Mouse (Mus musculus) hindbrain, embryonic 13.5 days (tissue): ENCODE data around the gene Hdac9. TPM values are rescaled to one million over a fixed set of nuclear protein-coding genes. Genes with fewer than 3 reads are reported as not detected.
A peak's percentile ranks its signal among the peaks of the same experiment; 100 is the strongest.

Experiments used
- ATAC-seq: fragments of 200-750 bp; cut with Nextera tagmentation; 2 replicates; pipeline ENCODE4 v1.8.0; 2017; ENCODE audit warnings: moderate TSS enrichment; ENCODE audit not compliant: low FRiP score
- H3K27ac ChIP-seq: fragments of 300-500 bp; sonication (generic); 2 replicates; pipeline ENCODE4 v1.5.1; 2015; ENCODE audit warnings: inconsistent platforms, mild to moderate bottlenecking, moderate library complexity
- H3K27me3 ChIP-seq: fragments of 300-500 bp; sonication (generic); 2 replicates; pipeline ENCODE4 v1.6.1; 2015; ENCODE audit warnings: mild to moderate bottlenecking, inconsistent platforms
- H3K36me3 ChIP-seq: fragments of 300-500 bp; sonication (generic); 2 replicates; pipeline ENCODE4 v1.6.1; 2015; ENCODE audit warnings: mild to moderate bottlenecking, inconsistent platforms
- H3K4me1 ChIP-seq: fragments of 300-500 bp; sonication (generic); replicated peaks from 2 replicates; pipeline ENCODE4 v1.6.1; 2015; ENCODE audit warnings: inconsistent platforms
- H3K4me2 ChIP-seq: fragments of 300-500 bp; sonication (generic); 2 replicates; pipeline ENCODE4 v1.6.1; 2015; ENCODE audit warnings: inconsistent platforms, mild to moderate bottlenecking, moderate library complexity
- H3K4me3 ChIP-seq: fragments of 300-500 bp; sonication (generic); 2 replicates; pipeline ENCODE4 v1.5.1; 2015; ENCODE audit warnings: mild to moderate bottlenecking, inconsistent platforms
- H3K9ac ChIP-seq: fragments of 300-500 bp; sonication (generic); 2 replicates; pipeline ENCODE4 v1.6.1; 2015; ENCODE audit warnings: mild to moderate bottlenecking, inconsistent platforms
- H3K9me3 ChIP-seq: fragments of 300-500 bp; sonication (generic); 2 replicates; pipeline ENCODE4 v1.6.1; 2016; ENCODE audit warnings: inconsistent platforms
- WGBS: fragments of 180-500 bp; shearing (Covaris S2); methylation state at CpG from one replicate; pipeline ENCODE4 v1.1.7; 2015; 5-methylcytosine and 5-hydroxymethylcytosine counted together
- polyA plus RNA-seq: library from polyadenylated mRNA; unstranded; fragments of >200 nt; fragmentation: Nextera tagmentation; extraction: Ambion mirVana; gene quantifications from 2 replicates; pipeline ENCODE4 v1.2.1, GENCODE M21; 2015

The Hdac9 gene
- polyA plus RNA-seq, 1 experiment from 2014 or later = 9.8 TPM

- Histone ChIP-seq H3K27ac (no peak overlapping the region), H3K36me3 (no peaks in the 10 kb centered on the region), H3K4me3 (no peak overlapping the region), H3K9me3 (no peaks in the 10 kb centered on the region), H3K27me3 (peaks cover 56% of the 10 kb centered on the region), H3K9ac (no peak overlapping the region), H3K4me2 (no peak overlapping the region), H3K4me1 (peaks cover 8% of the 10 kb centered on the region)
- no peak for ATAC-seq
- WGBS = 17% methylated on average over 5 of the region's 5 CpGs
These were observed 79.6 kb downstream of the Hdac9 start for GRCm38 (mm10) chr12:34837318-34837717.

DNA sequence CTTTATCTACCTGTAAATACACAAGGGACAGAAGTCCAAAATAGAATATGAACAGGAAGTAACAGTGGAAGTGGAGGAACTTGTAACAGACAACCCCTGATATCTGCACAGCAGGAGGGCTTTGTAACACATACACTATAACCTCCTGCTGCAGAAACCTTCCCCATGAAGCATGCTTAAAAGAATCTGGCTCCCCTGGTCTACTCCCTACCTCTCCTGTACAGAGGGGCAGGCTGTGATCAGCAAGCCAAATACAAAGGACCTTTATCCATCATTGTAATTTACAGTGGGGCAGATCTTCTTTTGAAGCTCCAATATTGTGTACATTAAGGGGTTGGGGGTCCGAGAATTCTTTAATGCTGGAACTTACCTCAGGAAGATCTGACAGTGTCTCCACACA lies 80.0 kb downstream of the Hdac9 start:
- 38% methylated on average over 1 of the region's 1 CpGs for WGBS
- peaks cover 56% of the 10 kb centered on the region for H3K27me3 ChIP-seq
- H3K9me3 ChIP-seq = no peaks in the 10 kb centered on the region
- ATAC-seq = no peak
- H3K4me2 ChIP-seq = no peak overlapping the region
- no peak overlapping the region for H3K9ac ChIP-seq
- no peak overlapping the region for H3K27ac ChIP-seq
- no peak overlapping the region for H3K4me3 ChIP-seq
- no peaks in the 10 kb centered on the region for H3K36me3 ChIP-seq
- H3K4me1 ChIP-seq = peaks cover 8% of the 10 kb centered on the region

DNA sequence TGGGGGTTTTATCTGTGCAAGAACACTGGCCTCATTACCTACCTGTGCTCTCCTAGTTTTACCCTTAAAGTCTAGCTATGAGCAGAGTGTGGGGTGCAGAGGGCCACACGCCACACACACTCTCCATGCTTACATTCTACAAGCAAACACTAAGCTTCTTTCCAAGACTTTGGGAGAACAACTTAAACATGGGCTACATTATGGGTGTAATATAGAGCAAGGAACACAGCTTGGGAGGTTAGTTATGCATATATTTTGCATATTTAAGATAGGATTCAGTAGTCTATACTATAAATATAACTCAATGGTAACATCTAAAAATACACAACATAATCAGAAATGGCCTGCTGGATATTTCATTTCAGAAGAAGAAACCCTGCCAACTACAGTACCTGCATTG lies 80.8 kb downstream of the Hdac9 start:
- H3K9me3 ChIP-seq = no peaks in the 10 kb centered on the region
- no peak overlapping the region for H3K4me3 ChIP-seq
- peaks cover 6% of the 10 kb centered on the region for H3K4me1 ChIP-seq
- no peak overlapping the region for H3K9ac ChIP-seq
- no peaks in the 10 kb centered on the region for H3K36me3 ChIP-seq
- H3K4me2 ChIP-seq = no peak overlapping the region
- H3K27me3 ChIP-seq = peaks cover 59% of the 10 kb centered on the region
- 91% methylated on average over 1 of the region's 1 CpGs for WGBS
- no peak overlapping the region for H3K27ac ChIP-seq
- ATAC-seq = no peak

DNA sequence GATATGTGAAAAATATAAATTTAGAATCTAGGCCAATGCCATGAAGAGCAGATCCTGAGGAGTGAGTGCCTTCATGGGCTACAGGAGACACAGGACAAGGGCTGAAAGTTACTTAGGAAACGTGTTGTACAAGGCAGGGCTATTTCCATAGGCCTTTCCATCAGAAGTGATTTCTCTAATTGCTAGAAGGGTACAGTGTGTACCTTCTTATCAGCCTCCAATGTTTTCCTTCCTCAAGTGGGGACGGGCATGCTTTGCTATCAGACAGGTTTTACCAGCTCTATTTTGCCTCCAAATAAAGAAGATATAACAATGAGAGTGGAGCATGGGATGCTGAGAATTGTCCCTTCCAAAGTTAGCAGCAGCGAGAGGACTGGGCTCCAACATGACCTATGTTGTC lies 81.4 kb downstream of the Hdac9 start:
- no peak overlapping the region for H3K4me3 ChIP-seq
- H3K4me1 ChIP-seq = peaks cover 5% of the 10 kb centered on the region
- H3K27ac ChIP-seq = no peak overlapping the region
- H3K4me2 ChIP-seq = no peak overlapping the region
- H3K27me3 ChIP-seq = peaks cover 59% of the 10 kb centered on the region
- ATAC-seq = no peak
- 88% methylated on average over 3 of the region's 3 CpGs for WGBS
- no peaks in the 10 kb centered on the region for H3K36me3 ChIP-seq
- H3K9me3 ChIP-seq = no peaks in the 10 kb centered on the region
- no peak overlapping the region for H3K9ac ChIP-seq

DNA sequence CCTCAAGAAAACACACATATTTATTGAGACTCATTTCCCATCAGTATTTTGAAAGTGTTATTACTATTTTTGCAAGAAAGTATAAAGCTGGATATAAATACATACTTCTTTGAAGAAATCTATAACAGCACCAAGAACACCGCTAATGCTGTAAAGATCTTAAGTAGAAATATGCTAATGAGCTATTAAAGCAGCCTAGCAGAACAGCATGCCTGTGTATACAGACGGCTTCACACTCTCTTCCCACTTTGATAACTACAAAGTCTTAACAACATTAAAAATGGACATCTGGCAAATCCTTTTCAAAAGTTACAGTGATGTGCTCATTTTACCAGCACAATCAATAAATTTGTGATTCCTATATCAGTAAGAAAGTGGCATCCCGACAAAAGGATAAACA lies 88.2 kb downstream of the Hdac9 start:
- no peak overlapping the region for H3K9ac ChIP-seq
- no peaks in the 10 kb centered on the region for H3K36me3 ChIP-seq
- H3K9me3 ChIP-seq = no peaks in the 10 kb centered on the region
- no peaks in the 10 kb centered on the region for H3K4me1 ChIP-seq
- no peak overlapping the region for H3K4me3 ChIP-seq
- H3K4me2 ChIP-seq = no peak overlapping the region
- ATAC-seq = no peak
- H3K27ac ChIP-seq = no peak overlapping the region
- WGBS = 63% methylated on average over 3 of the region's 3 CpGs
- H3K27me3 ChIP-seq = peaks cover 13% of the 10 kb centered on the region

DNA sequence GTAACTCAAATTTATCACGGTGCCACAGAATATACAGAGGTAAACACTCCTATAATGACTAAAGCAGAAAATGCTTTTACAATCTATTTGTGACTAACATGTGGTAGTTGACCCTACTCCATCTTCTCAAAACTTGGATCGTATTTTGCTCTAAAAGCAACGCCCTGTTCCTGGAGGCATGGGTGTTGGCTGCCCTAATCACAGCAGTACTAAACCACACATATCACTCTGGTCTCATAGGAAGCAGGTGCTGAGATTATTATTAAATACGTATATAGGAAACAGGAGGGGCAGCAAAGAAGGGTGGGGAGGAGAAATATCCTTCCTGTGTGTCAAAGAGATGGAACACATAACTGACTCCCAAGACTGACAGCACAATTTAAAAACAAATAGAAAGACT lies 90.0 kb downstream of the Hdac9 start:
- H3K9ac ChIP-seq = no peak overlapping the region
- no peak for ATAC-seq
- no peaks in the 10 kb centered on the region for H3K9me3 ChIP-seq
- H3K36me3 ChIP-seq = no peaks in the 10 kb centered on the region
- H3K4me1 ChIP-seq = no peaks in the 10 kb centered on the region
- 93% methylated on average over 4 of the region's 4 CpGs for WGBS
- H3K27me3 ChIP-seq = peaks cover 3% of the 10 kb centered on the region
- no peak overlapping the region for H3K4me3 ChIP-seq
- H3K27ac ChIP-seq = no peak overlapping the region
- no peak overlapping the region for H3K4me2 ChIP-seq

DNA sequence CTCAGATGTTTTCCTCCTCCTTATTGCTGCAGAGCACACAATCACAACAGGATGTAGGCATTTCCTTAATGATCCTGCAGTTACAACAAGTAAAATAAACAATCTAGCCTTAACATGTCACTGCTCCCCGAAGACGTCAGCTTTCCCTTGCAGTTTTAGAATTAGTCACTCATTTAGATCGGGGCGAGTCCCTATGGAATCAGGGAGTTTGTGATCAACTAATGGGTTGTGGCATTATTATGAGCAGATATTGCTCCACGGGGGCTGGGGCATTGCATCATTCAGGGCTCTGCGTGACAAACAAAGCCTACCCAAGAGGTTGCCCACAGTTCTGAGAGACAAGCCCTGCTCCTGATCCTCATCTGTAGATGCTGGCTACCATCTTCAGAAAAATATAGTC lies 96.7 kb downstream of the Hdac9 start:
- Histone ChIP-seq H3K36me3 (no peaks in the 10 kb centered on the region), H3K4me3 (no peak overlapping the region), H3K9me3 (no peaks in the 10 kb centered on the region), H3K27ac (0 out of 2 replicates have a peak overlapping the region, but pooled peaks have one; percentile 6), H3K4me1 (peaks cover 4% of the 10 kb centered on the region; the same call in 1 of the 2 replicates), H3K9ac (no peak overlapping the region), H3K27me3 (no peaks in the 10 kb centered on the region), H3K4me2 (no peak overlapping the region)
- 64% methylated on average over 6 of the region's 6 CpGs for WGBS
- no peak for ATAC-seq

GRCm38 (mm10) chr12:34811673-34812613 lies 105.0 kb downstream of the Hdac9 start:
- Histone ChIP-seq H3K27me3 (no peaks in the 10 kb centered on the region), H3K36me3 (no peaks in the 10 kb centered on the region), H3K4me2 (no peak overlapping the region), H3K4me3 (no peak overlapping the region), H3K9ac (no peak overlapping the region), H3K27ac (no peak overlapping the region), H3K9me3 (no peaks in the 10 kb centered on the region), H3K4me1 (no peaks in the 10 kb centered on the region)
- 79% methylated on average over 10 of the region's 10 CpGs for WGBS
- ATAC-seq = no peak

DNA sequence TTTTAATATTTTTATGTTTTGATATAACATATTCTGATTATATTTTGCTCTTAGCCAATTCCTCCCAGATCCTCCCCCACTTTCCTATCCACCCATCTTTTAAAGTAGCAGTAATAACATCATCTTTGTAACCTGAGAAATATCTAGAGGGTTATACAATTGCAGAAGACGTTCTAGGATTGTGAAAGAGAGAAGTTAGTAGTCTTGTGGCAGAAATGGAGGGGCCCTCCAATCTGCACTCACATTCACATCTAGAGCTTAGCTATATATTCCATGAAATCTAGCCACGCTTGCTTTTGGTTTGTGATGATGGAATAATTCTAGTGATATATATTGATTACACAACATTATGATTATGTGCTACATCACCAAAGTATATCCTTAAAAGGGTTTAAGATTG lies 106.7 kb downstream of the Hdac9 start:
- H3K27ac ChIP-seq = no peak overlapping the region
- no peaks in the 10 kb centered on the region for H3K9me3 ChIP-seq
- no peak overlapping the region for H3K4me2 ChIP-seq
- no peak overlapping the region for H3K9ac ChIP-seq
- 89% methylated on average over 2 of the region's 2 CpGs for WGBS
- no peaks in the 10 kb centered on the region for H3K36me3 ChIP-seq
- H3K27me3 ChIP-seq = no peaks in the 10 kb centered on the region
- ATAC-seq = no peak
- no peaks in the 10 kb centered on the region for H3K4me1 ChIP-seq
- H3K4me3 ChIP-seq = no peak overlapping the region

GRCm38 (mm10) chr12:34808180-34808579 lies 108.7 kb downstream of the Hdac9 start:
- H3K9ac ChIP-seq = no peak overlapping the region
- no peak for ATAC-seq

GRCm38 (mm10) chr12:34806528-34806927 lies 110.4 kb downstream of the Hdac9 start:
- Histone ChIP-seq H3K27me3 (no peaks in the 10 kb centered on the region), H3K9me3 (no peaks in the 10 kb centered on the region), H3K9ac (no peak overlapping the region), H3K4me1 (no peaks in the 10 kb centered on the region), H3K36me3 (no peaks in the 10 kb centered on the region), H3K27ac (no peak overlapping the region), H3K4me3 (no peak overlapping the region), H3K4me2 (no peak overlapping the region)
- ATAC-seq = no peak

More at GRCm38 (mm10) chr12:34808180-34808579, 108.7 kb downstream of the Hdac9 start:
- no peaks in the 10 kb centered on the region for H3K36me3 ChIP-seq
- H3K4me2 ChIP-seq = no peak overlapping the region
- no peaks in the 10 kb centered on the region for H3K9me3 ChIP-seq
- 87% methylated on average over 1 of the region's 1 CpGs for WGBS
- no peak overlapping the region for H3K27ac ChIP-seq
- H3K4me1 ChIP-seq = no peaks in the 10 kb centered on the region
- no peaks in the 10 kb centered on the region for H3K27me3 ChIP-seq
- H3K4me3 ChIP-seq = no peak overlapping the region

- H3K27ac ChIP-seq = no peak overlapping the region
- H3K9ac ChIP-seq = no peak overlapping the region
- no peak overlapping the region for H3K4me3 ChIP-seq
- ATAC-seq = no peak
- H3K9me3 ChIP-seq = no peaks in the 10 kb centered on the region
- H3K4me1 ChIP-seq = no peaks in the 10 kb centered on the region
- H3K4me2 ChIP-seq = no peak overlapping the region
- no peaks in the 10 kb centered on the region for H3K27me3 ChIP-seq
- no peaks in the 10 kb centered on the region for H3K36me3 ChIP-seq
- 90% methylated on average over 2 of the region's 2 CpGs for WGBS
These were observed 113.2 kb downstream of the Hdac9 start for GRCm38 (mm10) chr12:34803721-34804120.

DNA sequence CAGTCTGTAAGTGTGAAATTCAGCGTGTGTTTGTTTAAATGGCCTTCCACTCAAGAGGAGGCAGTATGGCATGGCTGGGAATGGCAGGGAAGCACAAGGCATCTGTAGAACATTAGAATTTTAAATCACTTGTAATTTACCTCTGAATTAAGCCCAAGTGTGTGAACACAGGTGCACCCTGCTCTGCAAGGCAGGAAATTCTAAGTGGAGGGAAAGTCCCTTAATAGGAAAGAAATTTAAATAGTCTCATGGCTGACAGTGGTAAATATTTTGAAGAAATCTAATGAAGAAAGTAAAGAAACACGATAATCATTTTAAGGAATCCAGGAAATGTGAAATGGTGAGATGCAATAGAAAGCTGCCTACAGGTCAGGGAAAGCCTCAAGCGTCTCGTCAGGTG lies 114.6 kb downstream of the Hdac9 start:
- Histone ChIP-seq H3K4me1 (no peaks in the 10 kb centered on the region), H3K27ac (no peak overlapping the region), H3K36me3 (no peaks in the 10 kb centered on the region), H3K9me3 (no peaks in the 10 kb centered on the region), H3K9ac (no peak overlapping the region), H3K27me3 (no peaks in the 10 kb centered on the region), H3K4me2 (no peak overlapping the region), H3K4me3 (no peak overlapping the region)
- no peak for ATAC-seq
- WGBS = 76% methylated on average over 4 of the region's 4 CpGs
